Mouse (Mus musculus): ENCODE results near the gene Cdk11b.

- no peak for TF ChIP-seq CTCF (IDR thresholded peaks at IDR 0.05; ENCODE audit: extremely low read depth, insufficient read depth, insufficient read length, insufficient replicate concordance)
- TF ChIP-seq POLR2A (IDR thresholded peaks at IDR 0.05; ENCODE audit: low read depth, low read length) = no peak
Measured at GRCm38 (mm10) chr4:155613264-155613663, 11.4 kb upstream of the Cdk11b start.
